Mouse (Mus musculus): Measurements from ENCODE around the gene Rnf138rt1.

Gene Rnf138rt1

GRCm38 (mm10) chrX:163760617-163761434 lies at the start of gene Rnf138rt1:
Gene Rnf138rt1 (minus strand): TSS chrX:163761329.
- DNase-seq = no peak

DNA sequence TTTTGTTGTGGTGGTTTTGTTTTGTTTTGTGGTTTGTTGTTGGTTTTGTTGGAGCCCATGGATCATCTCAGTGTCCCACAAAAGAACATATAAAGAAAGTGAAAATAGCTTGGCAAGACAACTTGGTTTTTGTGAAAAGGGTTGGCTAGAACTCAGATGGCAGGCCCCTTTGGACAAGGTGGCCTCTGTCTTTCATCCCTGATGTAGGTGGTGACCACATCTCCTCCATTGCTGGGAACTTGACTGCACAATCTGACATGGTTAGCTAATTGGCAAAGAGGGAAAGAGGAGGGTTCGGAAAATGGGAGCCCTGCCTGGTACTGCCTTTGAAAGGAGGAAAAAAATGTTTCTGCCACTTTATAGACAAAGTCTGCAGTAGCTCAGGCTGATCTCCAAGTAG lies 46.1 kb upstream of the Rnf138rt1 start:
- no peak for DNase-seq

DNA sequence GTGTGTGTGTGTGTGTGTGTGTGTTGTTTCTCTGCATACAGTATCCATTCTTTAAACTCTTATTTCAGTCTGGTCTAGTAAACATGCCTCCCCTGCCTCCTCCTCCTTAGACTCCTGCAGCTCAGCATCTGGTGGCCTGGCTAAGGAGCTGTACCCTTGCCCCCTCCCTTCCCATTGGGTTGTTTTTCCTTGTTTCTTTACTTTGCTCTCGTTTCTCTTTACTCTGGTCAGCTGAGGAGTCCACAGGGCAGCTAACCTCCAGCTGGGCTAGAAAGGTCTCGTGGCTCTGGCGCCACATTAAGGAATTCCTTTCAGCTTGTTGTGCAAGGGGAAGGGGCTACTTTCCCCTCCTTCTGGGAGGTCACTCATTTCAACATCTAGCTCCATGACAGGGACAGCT lies 5.2 kb upstream of the Rnf138rt1 start:
- DNase-seq = no peak

- no peak for DNase-seq
These were observed 303 bp upstream of the Rnf138rt1 start for GRCm38 (mm10) chrX:163761435-163761828.

GRCm38 (mm10) chrX:163745996-163746395 lies 15.1 kb downstream of the Rnf138rt1 start:
- DNase-seq = no peak

GRCm38 (mm10) chrX:163743896-163744295 lies 17.2 kb downstream of the Rnf138rt1 start:
- DNase-seq = no peak

DNA sequence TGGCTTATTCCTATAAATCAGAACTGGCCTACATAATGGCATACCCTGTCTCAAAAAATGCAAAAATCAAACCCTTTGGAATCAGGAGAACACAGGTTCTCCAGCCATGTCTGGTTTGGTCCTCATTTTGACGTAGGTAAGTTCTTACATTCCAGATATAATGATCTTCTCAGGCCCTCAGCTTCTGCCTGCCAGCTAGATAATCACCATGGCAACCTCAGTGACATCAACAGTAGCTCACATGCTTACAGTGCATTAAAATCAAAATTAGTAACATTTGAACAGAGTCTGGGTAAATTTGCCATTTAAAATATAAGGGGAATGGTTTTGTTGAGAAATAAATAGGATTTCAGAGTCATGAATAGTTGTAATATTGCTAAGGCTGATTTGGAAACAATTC lies 22.2 kb downstream of the Rnf138rt1 start:
- DNase-seq = no peak

DNA sequence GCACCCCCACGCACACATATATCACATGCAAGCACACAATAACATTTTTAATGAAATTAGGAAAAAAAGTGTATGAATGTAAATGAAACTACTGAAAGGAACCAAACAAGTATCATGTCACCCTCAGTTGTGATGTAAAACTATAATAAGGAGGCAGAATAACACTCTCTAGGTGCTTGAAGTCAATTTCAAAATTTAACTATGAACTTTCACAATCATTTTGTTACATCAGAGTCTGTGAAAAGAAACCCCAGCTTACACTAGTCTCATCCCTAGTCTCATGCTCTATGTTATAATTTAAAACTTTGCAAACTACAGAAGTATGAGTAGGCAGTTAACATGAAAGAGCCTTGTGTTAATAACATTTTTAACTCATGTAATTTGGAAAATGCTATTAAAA lies 27.0 kb downstream of the Rnf138rt1 start:
- no peak for DNase-seq

DNA sequence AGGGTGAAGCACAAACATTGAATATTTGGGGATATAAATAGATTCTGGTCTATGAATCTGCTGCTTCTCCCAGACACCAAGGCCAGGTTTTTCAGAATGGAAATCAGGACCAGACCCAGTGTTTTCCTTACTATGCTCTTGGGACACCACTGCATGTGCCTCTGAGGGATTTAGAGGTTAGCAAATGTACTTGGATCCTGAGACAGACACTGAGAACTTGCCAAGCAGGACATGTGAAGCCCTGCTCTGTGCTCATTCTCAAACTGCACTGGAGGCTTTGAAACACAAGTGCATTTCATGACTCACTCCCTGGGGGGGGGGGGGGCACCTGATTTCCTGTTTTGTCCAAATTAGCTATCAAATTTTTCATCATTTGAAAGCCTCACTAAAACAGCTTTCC lies 37.5 kb downstream of the Rnf138rt1 start:
- no peak for DNase-seq

DNA sequence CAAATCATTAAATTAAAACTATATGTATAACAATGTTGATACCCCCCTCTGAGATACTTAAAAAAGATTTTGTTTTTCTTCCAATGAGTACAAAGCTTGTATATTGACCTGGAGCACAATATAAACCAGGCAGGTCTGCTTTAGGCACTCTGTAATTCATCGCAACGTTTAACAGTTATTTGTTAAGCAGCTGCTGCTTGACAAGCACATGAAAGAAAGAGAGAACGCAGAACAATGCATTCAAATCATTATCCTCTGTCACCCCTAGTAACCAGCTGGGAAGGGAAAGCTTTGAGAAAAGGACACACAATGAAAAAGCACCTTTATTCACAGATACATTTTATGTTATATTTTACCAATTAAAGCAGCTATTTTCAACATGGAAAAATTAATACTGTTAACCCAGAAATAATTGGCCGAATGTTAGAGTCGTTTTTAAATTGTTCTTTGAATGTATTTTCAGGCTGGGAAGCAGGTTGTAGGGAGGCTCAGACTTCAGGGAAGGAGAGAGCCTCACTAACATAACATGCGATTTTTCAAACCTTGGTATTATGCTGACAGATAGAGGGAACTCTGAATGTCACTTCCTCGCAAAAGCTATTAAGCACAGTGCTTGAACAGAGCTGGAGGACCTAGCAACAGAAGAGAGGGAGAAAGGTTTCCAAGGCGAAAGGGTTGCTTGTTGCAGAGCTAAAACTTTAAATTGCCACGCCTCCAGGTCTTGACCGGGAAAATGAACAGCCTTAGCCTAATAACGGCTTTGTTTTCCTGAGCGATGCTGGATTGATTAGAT lies 38.1 kb downstream of the Rnf138rt1 start:
- no peak for DNase-seq

GRCm38 (mm10) chrX:163720597-163720996 lies 40.5 kb downstream of the Rnf138rt1 start:
- no peak for DNase-seq

Measured in liver (tissue).